Mouse (Mus musculus) adrenal gland, adult 18-20 months (tissue): ENCODE measurements around the gene Fam72a. TPM values are rescaled to one million over a fixed set of nuclear protein-coding genes. Genes with fewer than 3 reads are reported as not detected.
"Not testable (repeated sequence)": the region's sequence is repeated elsewhere in the genome, so short reads cannot be mapped to it uniquely, and the experiment has no call there.

Experiments used
- DNase-seq, 2 experiments: peaks; one replicate each; pipeline ENCODE4 v3.0.0; 2021 to 2022; ENCODE audit warnings: low spot score in 2 of 2
- total RNA-seq, 2 experiments: library from RNA; stranded (reverse); gene quantifications; 1 replicate in 1 of 2; 2 replicates in 1 of 2; pipeline ENCODE4 v1.2.3; 2021

Gene Fam72a
- total RNA-seq, 2 experiments from 2014 or later = 0.83 to 1.1 TPM

DNA sequence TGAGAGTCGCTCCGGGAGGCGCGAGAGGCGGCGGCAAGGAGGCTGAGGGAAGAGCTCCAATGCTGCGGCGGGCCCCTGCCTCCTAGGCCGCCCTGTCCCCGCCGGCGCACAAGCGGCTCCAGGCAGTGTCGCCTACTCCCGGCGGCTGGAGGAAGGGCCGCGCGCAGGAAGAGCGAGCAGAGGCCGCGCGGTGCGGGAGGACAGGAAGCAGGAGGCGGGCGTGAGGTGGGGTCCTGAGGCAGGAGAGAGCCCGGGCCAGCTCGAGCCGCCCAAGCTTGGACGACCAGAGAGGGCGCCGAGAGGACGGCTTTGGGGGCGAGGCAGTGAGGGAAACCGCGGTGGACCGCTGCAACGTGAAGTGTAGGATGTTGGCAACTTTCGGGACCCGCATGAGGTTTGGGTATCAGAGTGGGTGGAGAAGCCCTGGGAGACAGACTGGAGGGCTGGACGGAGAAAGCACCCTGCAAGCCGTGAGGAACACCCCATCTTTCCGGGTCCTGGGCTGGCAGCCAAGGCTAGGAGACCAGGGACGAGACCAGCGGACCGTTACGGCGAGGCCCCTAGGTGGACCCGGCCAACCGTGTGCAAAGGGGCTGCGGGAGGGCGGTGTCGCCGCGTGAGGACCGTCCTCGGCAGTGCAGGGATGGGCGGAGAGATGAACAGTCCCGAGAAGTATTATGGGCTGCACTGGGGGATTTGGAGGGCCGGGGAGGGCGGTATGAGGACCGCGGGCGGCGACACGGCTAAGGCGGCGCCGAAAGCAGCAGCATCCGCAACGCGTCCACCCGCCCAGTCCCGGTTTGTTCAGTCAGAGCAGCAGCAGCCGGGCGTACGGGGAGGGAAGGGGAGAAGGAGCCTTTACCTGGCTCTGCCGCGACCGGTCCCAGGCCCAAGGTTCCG is 1.1 kb upstream of the Fam72a start:
- DNase-seq = peak; percentile 64 to 66

DNA sequence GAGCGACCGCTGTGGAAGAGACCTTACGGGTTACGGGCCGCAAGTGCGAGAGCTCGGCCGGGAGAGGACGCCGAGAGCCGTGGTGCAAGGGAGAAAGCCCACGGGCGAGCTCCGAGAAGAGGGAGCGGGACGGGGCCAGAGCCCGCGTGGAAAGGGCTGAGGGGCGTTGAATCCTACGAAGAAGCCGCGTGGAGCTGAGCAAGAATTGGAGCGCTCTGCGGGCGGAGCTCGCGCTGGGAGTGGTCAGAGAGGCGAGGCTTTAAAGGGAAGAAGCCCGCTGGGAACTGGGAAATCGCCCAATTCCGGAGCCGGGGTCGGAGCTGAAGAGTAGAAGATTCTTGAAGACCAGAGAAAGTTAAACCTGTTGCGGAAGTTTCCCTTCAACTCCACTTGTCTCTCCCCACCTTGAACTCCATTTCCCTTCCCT is 391 bp downstream of the Fam72a start:
- peak; percentile 80 to 82 for DNase-seq

DNA sequence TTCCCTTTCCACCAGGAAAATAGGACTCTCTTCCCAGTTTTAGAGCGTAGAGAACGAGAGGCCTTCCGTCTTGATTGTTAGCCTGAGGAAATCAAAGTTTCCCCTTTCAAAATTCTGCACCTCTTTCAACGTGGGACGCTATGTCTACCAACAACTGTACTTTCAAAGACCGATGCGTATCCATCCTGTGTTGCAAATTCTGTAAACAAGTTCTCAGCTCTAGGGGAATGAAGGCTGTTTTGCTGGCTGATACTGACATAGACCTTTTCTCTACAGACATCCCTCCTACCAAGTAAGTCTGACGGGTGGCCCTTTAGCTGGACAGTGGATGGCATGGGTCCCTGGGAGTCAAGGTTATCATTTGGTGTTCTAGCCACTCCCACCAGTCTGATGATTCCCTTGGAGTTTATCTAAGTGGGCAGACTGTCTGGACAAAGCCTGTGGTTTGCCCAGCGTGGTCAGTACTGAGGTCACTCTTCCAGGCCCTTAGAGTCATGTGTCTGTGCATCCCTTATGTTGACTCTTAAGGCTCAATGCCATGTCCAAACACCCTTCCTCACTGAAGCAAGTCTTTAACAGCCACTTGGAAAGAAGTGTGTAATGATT is 961 bp downstream of the Fam72a start:
- no peak for DNase-seq

DNA sequence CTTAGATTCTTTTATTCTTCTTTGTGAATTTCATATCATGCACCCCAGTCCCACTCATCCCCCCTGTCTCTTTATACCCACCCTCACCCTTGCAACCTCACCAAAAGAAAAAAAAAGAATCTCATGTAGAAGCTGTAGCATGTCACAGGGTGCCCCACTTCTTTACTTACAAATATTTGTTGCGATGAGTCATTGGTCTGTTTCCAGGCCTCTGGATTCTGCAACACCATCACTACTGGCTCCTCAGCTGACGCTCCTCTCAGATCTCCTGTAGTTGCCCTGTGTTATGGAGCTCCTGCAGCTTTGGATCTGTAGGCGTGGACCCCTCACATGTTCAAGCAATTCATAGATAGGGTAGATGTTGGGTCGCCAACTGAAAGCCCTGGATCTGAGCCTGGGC is 12.1 kb downstream of the Fam72a start:
- no peak for DNase-seq

DNA sequence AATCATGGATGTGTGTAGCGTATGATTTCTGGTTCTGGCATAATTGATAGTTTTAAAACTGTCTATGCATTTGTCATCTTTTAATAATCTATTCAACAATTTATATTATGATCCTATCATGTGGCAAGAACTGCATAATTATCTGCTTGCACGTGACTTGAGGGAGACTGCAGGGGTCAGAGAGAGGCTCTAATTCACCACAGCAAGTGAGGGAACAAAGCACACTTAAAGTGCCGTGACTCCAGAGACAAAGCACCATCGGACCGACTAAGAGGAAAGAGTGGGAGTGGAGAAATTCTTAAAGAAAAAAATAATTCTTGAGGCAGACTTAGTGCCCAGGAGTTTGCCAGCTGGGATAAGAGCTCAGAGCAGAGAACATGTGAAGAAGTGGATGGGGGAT is 13.1 kb downstream of the Fam72a start:
- DNase-seq = no peak

DNA sequence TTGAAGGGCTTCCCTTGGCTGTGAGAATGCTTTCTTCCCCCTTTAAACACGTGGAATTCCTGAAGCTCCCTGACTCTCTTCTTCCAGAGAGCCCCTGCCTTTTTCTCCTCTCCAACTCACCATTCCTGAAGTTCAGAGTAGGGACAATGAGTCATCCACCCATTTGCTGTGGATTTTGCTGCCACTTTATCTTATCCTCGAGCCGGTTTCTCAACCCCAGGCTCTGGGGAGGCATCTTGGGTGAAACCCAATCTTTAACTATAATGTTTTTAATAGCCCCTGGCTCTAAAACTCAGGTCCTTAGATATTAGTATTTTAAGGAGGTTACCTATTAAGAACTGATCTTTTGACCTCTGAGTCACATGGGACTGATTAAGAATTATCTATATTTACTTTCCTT is 13.7 kb downstream of the Fam72a start:
- no peak for DNase-seq

DNA sequence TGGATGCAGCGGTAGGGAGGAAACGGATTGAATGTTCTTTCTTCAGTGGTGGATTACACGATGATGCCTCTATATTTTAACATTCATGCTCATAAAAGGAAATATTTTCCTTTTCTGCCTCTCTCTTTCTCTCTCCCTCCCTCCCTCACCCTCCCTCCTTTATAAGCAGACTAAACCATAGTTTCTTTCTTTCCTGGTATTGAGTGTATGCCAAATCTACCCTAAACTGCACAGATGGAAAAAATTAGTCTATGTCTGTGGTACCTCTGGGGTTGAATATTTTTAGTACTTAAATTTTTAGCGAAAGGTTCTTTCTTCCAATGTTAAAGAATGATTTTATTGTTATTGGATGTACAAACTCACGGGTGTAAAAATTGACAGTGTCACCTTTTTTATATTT is 14.2 kb downstream of the Fam72a start:
- DNase-seq = no peak

DNA sequence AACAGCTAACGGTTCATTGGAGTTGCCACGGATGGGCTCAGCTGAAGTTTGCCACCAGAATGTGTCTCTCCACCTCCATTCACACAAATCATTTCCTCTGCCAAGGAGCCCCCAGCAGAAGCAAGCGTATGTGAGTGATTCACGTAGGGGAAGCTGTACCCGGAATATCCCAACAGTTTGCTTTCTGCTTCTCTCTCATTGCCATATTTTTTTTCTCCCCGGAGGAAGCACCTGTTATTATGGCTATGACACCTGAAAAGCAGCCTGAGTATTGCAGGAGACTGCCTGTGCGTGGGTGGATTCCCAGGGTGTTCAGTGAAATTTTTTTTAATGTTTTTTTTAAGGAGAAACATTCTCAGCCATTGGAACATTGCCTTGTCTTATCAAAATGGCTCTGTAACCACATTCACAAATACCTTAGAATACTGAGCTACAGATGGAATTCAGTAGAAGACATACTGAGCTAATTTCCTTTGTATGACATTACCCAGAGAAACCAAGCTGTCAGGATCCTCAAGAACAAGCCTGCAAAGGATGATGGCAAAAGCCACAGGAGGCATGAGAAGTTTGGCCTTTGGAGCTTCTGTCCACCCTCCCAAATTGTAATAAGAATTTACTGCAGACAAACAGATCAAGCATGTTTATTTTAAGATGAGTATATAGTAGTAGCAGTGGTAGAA is 16.3 kb downstream of the Fam72a start:
- no peak for DNase-seq

DNA sequence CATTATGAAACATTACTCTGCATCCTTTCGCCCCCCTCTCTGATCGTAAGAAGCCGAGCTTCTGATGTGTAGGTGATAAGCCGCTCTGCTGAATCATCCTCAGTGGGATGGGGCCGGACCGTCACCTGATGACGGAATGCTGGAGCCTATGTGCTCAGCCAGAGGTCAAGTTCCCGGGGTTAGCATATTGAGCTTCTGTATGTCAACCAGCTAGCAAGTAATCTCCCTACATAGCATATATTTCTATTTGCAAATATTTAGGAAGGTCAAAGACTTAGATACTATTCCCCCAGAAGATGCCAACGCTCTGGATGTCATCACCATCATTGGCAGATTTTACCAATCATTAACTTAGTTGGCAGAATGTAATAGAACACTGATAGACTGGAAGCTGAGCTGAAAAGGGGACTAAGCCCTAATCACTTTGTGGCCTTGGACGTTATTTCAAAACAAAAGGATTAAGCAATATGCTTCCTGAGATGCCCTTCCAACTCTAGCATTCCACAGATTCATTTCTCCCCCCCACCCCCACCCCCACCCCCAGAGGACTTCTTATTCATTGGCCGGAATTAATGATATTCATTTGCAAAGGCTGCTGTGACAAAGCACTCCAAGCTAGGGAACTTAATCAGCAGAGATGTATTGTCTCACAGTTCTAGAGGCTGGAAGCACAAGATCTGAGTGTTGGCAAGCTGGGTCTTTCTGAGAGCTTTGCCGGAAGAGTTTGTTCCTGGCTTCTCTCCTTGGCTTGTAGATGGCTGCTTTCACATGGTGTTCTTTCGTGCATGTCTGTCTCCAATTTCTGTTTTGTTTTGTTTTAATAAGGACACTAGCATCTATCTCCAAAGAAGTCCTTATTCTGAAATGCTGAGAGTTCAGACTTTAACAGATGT is 19.3 kb downstream of the Fam72a start:
- no peak for DNase-seq

DNA sequence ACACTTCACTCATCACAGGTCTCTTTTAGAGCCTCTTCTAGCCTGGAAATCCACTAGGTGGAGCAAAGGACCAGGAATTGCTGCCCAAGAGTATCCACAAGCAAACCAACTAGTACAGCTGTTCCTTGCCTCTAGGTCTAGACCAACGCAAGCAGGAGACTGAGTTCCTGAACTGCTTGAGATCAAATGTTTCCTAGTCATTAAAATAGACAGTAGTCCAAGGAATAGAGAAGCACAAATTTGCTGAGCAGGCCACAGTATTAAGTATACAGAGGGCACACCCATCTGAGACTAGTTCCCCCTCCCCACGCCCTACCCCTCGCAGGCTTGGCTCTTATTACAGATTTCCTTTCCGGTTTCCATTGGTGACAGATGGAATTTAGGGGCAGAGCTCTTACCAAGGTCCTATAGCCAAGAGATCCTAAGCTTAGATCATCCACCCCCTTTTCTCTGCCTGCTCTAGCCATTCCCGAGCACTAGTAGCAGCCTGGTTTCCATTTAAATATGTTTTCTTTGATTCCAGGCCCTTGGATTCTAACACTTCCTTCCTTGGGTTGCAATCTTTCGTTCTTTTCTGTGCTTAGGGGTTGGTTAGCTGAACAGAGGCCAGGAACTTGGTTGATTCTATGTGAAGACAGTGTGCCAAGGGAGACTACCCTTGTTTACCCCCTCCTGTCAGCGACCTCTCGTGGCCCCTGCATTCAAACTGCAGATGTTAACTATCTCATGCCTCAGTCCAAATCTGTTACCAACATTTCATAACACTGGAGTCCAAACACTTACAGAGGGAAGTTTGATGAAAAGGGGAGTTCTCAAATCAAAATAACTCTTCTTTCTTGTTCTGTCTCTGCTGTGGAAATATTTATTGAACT is 21.0 kb downstream of the Fam72a start:
- no peak for DNase-seq

DNA sequence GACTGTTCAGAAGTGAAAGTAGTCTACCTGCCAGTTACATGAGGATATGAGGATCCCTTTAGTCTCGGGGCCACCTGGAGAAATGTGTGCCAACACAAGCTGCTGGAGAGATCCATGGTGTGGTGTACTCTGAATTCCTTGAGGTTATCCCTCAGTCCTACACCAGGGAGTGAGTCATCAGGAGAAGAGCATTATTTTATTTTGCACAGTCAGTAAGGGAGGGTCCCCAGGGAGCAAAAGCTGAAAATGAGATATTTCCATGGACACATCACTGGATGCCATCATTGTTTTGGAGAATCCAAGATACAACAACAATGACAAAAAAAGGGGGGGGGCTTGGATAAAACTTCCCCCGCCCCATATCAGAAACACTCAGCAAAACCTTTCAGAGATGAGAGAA is 24.3 kb downstream of the Fam72a start:
- DNase-seq = no peak

DNA sequence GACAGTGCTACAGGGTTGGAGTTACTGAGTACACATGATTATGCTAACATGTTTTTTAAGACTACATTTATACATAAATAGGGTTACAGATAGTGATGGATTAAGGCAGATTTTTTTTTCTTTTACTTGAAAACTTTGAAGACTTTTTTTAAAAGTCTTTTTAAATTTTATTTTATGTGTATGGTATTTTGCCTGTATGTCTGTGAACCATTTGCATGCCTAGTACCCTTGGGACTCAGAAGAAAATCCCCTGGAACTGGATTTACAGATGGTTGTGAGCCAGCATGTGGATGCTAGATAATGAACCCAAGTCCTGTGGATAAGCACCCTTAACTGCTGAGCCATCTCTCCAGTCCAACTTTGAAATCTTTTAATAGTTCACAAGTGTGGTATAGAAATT is 25.7 kb downstream of the Fam72a start:
- DNase-seq = no peak

DNA sequence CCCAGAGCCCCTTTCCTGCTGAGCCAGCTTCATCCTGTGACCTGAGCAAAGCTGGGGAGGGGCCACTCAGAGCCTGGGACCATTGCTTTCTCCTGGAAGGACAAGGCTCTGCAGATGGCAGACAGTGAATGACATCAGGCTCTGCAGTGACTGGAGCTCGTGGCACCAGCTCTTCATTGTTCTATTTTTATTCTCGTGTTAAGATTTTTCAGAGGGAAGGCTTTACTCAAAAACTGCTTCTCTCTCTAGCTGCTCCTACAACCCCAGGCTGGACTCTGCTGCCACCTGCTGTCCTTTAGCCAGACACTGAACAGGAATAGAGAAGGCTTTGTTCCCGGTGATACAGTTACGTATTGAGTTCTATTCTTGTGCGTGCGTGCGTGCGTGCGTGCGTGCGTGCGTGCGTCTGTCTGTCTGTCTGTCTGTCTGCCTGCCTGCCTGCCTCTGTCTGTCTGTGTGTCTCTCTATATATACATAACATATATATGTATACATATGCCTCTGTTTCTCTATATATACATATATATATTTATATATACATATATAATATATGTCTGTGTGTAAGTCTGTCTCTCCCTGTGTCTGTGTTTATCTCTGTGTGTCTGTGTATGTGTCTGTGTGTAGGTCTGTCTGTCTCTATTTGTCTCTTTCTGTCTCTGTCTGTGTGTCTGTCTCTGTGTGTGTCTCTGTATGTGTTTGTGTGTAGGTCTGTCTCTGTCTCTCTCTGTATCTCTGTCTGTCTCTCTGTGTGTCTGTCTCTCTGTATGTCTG is 27.5 kb downstream of the Fam72a start:
- DNase-seq = peak; percentile 58 to 72

DNA sequence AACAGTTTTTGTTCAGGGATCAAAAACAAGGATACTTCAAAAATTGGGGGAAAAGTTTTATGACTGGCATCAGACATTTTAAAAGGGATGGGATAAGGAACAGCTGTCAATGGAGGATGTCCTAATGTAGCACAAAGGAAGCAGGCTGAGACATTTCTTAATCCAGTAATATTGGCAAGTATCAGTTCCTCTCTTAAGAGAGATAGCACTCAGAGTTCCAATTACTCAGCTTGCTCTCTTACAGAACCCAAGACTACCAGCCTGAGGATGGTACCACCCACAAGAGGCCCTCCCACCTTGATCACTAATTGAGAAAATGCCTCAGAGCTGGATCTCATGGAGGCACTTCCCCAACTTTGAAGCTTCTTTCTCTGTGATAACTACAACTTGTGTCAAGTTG is 32.8 kb downstream of the Fam72a start:
- no peak for DNase-seq

DNA sequence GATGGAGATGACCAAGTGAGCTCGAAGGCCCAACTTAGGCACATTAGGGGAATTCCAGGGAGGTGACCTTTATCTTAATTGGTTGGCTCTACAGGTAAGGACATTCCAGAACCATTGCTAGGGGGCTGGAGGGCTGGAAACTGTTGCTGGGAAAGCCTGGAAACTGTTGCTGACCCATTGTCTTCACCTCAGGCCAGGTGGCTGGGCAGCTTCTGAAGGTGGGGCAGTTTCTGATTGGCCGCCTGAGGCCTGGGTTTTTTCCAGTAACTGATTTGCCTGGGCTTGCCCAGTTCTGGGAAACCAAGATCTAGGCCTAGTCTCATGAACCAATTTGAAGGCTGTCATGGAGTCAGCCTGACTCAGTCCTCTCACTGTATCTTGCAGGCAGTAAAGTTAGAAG is 34.4 kb downstream of the Fam72a start:
- DNase-seq = no peak

DNA sequence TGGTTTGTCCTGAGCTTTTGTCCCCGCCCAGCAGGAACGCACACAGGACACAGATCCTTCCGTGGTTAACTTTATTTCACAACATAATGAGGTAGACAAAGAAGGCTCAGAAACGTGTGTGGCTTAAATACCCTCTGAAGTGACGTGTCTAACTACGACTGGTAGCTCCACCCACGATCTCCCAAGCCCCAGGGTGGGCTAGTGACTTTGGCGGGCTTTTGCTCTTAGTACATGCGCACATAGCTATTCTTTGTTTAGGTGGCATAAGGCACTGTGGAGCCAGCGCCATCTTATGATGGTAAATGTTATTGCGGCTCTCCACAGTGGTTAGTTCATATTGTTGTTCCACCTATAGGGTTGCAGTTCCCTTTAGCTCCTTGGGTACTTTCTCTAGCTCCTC is 38.4 kb downstream of the Fam72a start:
- not testable (repeated sequence) for DNase-seq

DNA sequence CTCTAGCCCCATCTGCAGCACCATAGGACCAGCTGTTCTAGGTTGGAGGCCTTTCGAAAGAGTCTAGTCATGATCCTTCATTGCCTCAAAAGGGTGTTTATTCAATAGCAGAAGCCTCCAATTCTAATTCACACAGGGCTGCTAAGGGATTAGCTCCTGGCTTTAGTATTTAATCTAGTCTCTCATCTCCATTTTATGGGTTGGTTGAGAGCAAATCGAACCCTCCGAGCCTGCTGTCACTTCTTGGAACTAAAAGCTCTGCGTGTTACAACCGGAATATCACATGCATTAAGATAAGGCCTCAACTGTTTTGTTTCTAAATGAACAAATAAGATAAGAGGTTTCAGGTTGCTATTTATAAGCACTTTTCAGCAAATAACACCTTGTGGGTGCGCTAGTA is 42.0 kb downstream of the Fam72a start:
- no peak for DNase-seq

DNA sequence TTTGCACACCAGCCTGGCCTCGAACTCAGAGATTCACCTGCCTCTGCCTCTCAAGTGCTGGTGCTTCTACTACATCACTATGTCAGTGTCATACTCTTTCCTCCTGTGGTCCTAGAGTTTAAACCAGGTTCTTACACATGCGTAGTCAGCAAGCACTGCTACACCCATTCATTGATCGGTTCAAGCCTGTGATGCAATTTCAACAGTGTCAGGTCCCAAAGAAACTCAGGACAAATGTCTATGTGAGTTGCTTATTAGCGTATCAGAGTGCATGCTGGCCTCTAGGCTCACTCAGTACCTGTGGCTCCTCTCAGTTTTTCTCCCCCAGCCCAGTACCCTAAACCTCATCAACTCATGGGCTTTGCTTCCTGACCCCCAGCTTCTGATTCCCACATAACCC is 42.7 kb downstream of the Fam72a start:
- no peak for DNase-seq

DNA sequence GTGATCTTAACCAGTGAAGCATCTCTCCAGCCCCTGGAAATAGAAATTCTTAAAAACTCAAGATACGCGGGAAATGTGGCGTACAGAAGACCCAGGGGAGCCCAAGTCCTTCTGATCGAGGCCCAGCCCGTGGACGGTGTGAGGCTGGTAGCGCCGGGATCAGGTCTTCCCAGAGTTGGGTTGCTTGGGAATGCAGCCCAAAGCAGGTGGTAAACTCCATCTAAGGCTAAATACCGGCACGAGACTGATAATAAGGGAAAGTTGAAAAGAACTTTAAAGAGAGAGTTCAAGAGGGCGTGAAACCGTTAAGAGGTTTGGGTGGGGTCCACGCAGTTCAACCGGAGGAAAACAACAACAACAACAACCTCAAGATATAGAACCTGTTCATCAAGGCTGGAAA is 46.0 kb downstream of the Fam72a start:
- peak in 1 of 2 experiments; percentile 41 for DNase-seq
